Mouse (Mus musculus) CH12.LX (cell line): ENCODE measurements around the gene Chac1. TPM values are rescaled to one million over a fixed set of nuclear protein-coding genes. Genes with fewer than 3 reads are reported as not detected.

Source experiments
- DNase-seq: peaks from one replicate; pipeline ENCODE4 v3.0.0-alpha.2; 2013; ENCODE audit errors: extremely low read depth
- H3K27ac ChIP-seq: 2 replicates; pipeline ENCODE4 v1.5.1; 2012; ENCODE audit warnings: low read depth, mild to moderate bottlenecking, control low read depth, moderate library complexity; ENCODE audit not compliant: insufficient read depth
- H3K27me3 ChIP-seq: replicated peaks from 2 replicates; pipeline ENCODE3; 2012; ENCODE audit warnings: inconsistent platforms
- H3K36me3 ChIP-seq, 2 experiments: replicated peaks in 1 of 2; 2 replicates each; pipeline versions ENCODE3 to v1.6.1; 2012; ENCODE audit warnings: inconsistent platforms in 1 of 2, low read length in 1 of 2, mild to moderate bottlenecking in 1 of 2, mixed read lengths in 1 of 2, moderate library complexity in 1 of 2; ENCODE audit not compliant: control insufficient read depth in 1 of 2, insufficient read depth in 1 of 2
- H3K4me1 ChIP-seq, 2 experiments: 2 replicates each; pipeline ENCODE4 v1.6.1; 2012; ENCODE audit warnings: inconsistent platforms in 1 of 2, moderate library complexity in 1 of 2; ENCODE audit not compliant: insufficient read depth in 2 of 2, control insufficient read depth in 1 of 2
- H3K4me2 ChIP-seq: 2 replicates; pipeline ENCODE4 v1.6.1; 2012; ENCODE audit warnings: low read depth, mild to moderate bottlenecking, control low read depth; ENCODE audit not compliant: poor library complexity, insufficient read depth, severe bottlenecking
- H3K4me3 ChIP-seq, 3 experiments: fragments of 150-350 bp in 1 of 3; sonication (generic) in 1 of 3; replicated peaks in 1 of 3; 2 replicates each; pipeline versions ENCODE3 to v1.5.1; 2011 to 2012; ENCODE audit warnings: low read depth in 2 of 3, low read length in 2 of 3, mild to moderate bottlenecking in 2 of 3, moderate library complexity in 2 of 3, control low read depth in 1 of 3, improper control_type of control experiment in 1 of 3, inconsistent platforms in 1 of 3, mixed read lengths in 1 of 3; ENCODE audit not compliant: poor library complexity in 1 of 3
- H3K79me2 ChIP-seq: replicated peaks from 2 replicates; pipeline ENCODE4 v1.6.1; 2012; ENCODE audit warnings: mild to moderate bottlenecking, moderate library complexity; ENCODE audit not compliant: control insufficient read depth, poor library complexity, insufficient read depth, severe bottlenecking; ENCODE audit errors: extremely low read depth
- H3K9ac ChIP-seq: 2 replicates; pipeline ENCODE4 v1.6.1; 2012; ENCODE audit warnings: low read depth, mild to moderate bottlenecking, control low read depth, moderate library complexity; ENCODE audit not compliant: insufficient read depth
- H3K9me3 ChIP-seq: replicated peaks from 2 replicates; pipeline ENCODE3; 2012; ENCODE audit warnings: low read length, inconsistent platforms, mixed read lengths
- E2F4 ChIP-seq: IDR thresholded peaks from 2 replicates; pipeline ENCODE4 v1.6.1; 2011; ENCODE audit warnings: low read depth, low read length, improper control_type of control experiment; ENCODE audit not compliant: insufficient replicate concordance
- ELF1 ChIP-seq: IDR thresholded peaks from 2 replicates; pipeline ENCODE4 v1.6.1; 2014; ENCODE audit warnings: low read depth, mild to moderate bottlenecking, inconsistent platforms, low read length, improper control_type of control experiment
- EP300 ChIP-seq: IDR thresholded peaks from 2 replicates; pipeline ENCODE4 v1.6.1; 2011; ENCODE audit warnings: low read length, improper control_type of control experiment
- ETS1 ChIP-seq: conservative IDR thresholded peaks from 2 replicates; pipeline ENCODE4 v1.6.1; 2012; ENCODE audit warnings: low read depth, mild to moderate bottlenecking, inconsistent platforms, low read length, improper control_type of control experiment, moderate library complexity
- GABPA ChIP-seq: IDR thresholded peaks from 2 replicates; pipeline ENCODE4 v1.6.1; 2012; ENCODE audit warnings: low read depth, low read length, improper control_type of control experiment, inconsistent platforms; ENCODE audit not compliant: insufficient replicate concordance
- HCFC1 ChIP-seq: IDR thresholded peaks from 2 replicates; pipeline ENCODE4 v1.6.1; 2012; ENCODE audit warnings: low read depth, mild to moderate bottlenecking, inconsistent platforms, low read length, improper control_type of control experiment
- IRF4 ChIP-seq: IDR thresholded peaks from 2 replicates; pipeline ENCODE4 v1.6.1; 2014; ENCODE audit warnings: low read depth, mild to moderate bottlenecking, inconsistent platforms, low read length, improper control_type of control experiment
- KAT2A ChIP-seq: IDR thresholded peaks from 2 replicates; pipeline ENCODE4 v1.6.1; 2012; ENCODE audit warnings: low read length, improper control_type of control experiment, inconsistent platforms; ENCODE audit not compliant: insufficient replicate concordance
- MAX ChIP-seq: IDR thresholded peaks from 2 replicates; pipeline ENCODE4 v1.6.1; 2011; ENCODE audit warnings: low read length, improper control_type of control experiment
- MEF2A ChIP-seq: IDR thresholded peaks from 2 replicates; pipeline ENCODE4 v1.6.1; 2014; ENCODE audit warnings: low read depth, mild to moderate bottlenecking, inconsistent platforms, low read length, improper control_type of control experiment, borderline replicate concordance
- MYC ChIP-seq: IDR thresholded peaks from 2 replicates; pipeline ENCODE4 v1.6.1; 2011; ENCODE audit warnings: low read depth, mild to moderate bottlenecking, improper control_type of control experiment, low read length
- NELFE ChIP-seq: IDR thresholded peaks from 2 replicates; pipeline ENCODE4 v1.6.1; 2011; ENCODE audit warnings: low read depth, low read length, improper control_type of control experiment
- NRF1 ChIP-seq: IDR thresholded peaks from 2 replicates; pipeline ENCODE4 v1.6.1; 2014; ENCODE audit warnings: low read depth, mild to moderate bottlenecking, inconsistent platforms, low read length, improper control_type of control experiment, moderate library complexity
- PAX5 ChIP-seq: IDR thresholded peaks from 2 replicates; pipeline ENCODE4 v1.6.1; 2012; ENCODE audit warnings: low read length, inconsistent platforms, mixed read lengths
- RAD21 ChIP-seq: IDR thresholded peaks from 2 replicates; pipeline ENCODE4 v1.6.1; 2011; ENCODE audit warnings: low read depth, mild to moderate bottlenecking, low read length, improper control_type of control experiment, moderate library complexity
- RCOR1 ChIP-seq: conservative IDR thresholded peaks from 2 replicates; pipeline ENCODE4 v1.6.1; 2012; ENCODE audit warnings: low read depth, mild to moderate bottlenecking, inconsistent platforms, low read length, improper control_type of control experiment
- SIN3A ChIP-seq: IDR thresholded peaks from 2 replicates; pipeline ENCODE4 v1.6.1; 2012; ENCODE audit warnings: low read length, improper control_type of control experiment, inconsistent platforms
- SMC3 ChIP-seq: IDR thresholded peaks from 2 replicates; pipeline ENCODE4 v1.6.1; 2011; ENCODE audit warnings: low read depth, low read length, improper control_type of control experiment
- TBP ChIP-seq: conservative IDR thresholded peaks from 2 replicates; pipeline ENCODE4 v1.6.1; 2011; ENCODE audit warnings: low read depth, low read length, improper control_type of control experiment
- TCF12 ChIP-seq: IDR thresholded peaks from 2 replicates; pipeline ENCODE4 v1.6.1; 2014; ENCODE audit warnings: low read depth, mild to moderate bottlenecking, inconsistent platforms, low read length, improper control_type of control experiment
- USF1 ChIP-seq: IDR thresholded peaks from 2 replicates; pipeline ENCODE4 v1.6.1; 2014; ENCODE audit warnings: low read depth, mild to moderate bottlenecking, inconsistent platforms, low read length, improper control_type of control experiment
- USF2 ChIP-seq: conservative IDR thresholded peaks from 2 replicates; pipeline ENCODE4 v1.6.1; 2011; ENCODE audit warnings: low read depth, low read length, improper control_type of control experiment
- ZC3H11A ChIP-seq: IDR thresholded peaks from 2 replicates; pipeline ENCODE4 v1.6.1; 2012; ENCODE audit warnings: low read depth, mild to moderate bottlenecking, inconsistent platforms, low read length, improper control_type of control experiment
- ZMIZ1 ChIP-seq: IDR thresholded peaks from 2 replicates; pipeline ENCODE4 v1.6.1; 2012; ENCODE audit warnings: low read depth, mild to moderate bottlenecking, inconsistent platforms, low read length, improper control_type of control experiment
- ZNF384 ChIP-seq: IDR thresholded peaks from 2 replicates; pipeline ENCODE4 v1.6.1; 2012; ENCODE audit warnings: low read depth, low read length, improper control_type of control experiment, inconsistent platforms
- dilution Hi-C: fragments of 300-500 bp; cut with MboI; formaldehyde crosslinking; loops from 2 replicates; pipeline ENCODE4 v1.14.3; 2020; ENCODE audit warnings: low sequenced_read_pairs; ENCODE audit not compliant: extremely low pct_unique_long_range_greater_than_20kb, extremely low pct_ligation_motif_present
- in situ Hi-C: fragments of 300-500 bp; cut with MboI; formaldehyde crosslinking; loops from 3 replicates; pipeline ENCODE4 v1.14.3; 2019; ENCODE audit warnings: low sequenced_read_pairs, low pct_ligation_motif_present, low pct_unique_long_range_greater_than_20kb, mixed read lengths
- polyA plus RNA-seq: library from polyadenylated mRNA; unstranded; fragments of >175 nt; gene quantifications from 2 replicates; pipeline ENCODE4 v1.2.1, GENCODE M21; 2012; ENCODE audit warnings: low read depth; ENCODE audit not compliant: insufficient read length
- total RNA-seq, 2 experiments: library from RNA; depleted of rRNA; stranded (reverse); fragments of 300-350 nt in 1 of 2; fragments of >200 nt in 1 of 2; gene quantifications; 2 replicates each; pipeline ENCODE4 v1.2.3; 2012 to 2014

Gene Chac1
- total and polyA plus RNA-seq, 3 experiments = 33.4 to 95.6 (median 49.2) TPM

- Histone ChIP-seq H3K9ac (no peak overlapping the region), H3K4me3 (no peak overlapping the region), H3K4me2 (no peak overlapping the region), H3K9me3 (peaks cover 15% of the 10 kb centered on the region), H3K4me1 (peaks cover 9 to 38% of the 10 kb centered on the region in 2 experiments), H3K79me2 (no peaks in the 10 kb centered on the region), H3K36me3 (no peaks in the 10 kb centered on the region), H3K27ac (no peak overlapping the region), H3K27me3 (peaks cover 33% of the 10 kb centered on the region)
- TF ChIP-seq ZMIZ1 = no peak
- no peak for TF ChIP-seq TCF12
- no peak for TF ChIP-seq SIN3A
- no peak for TF ChIP-seq ELF1
- TF ChIP-seq MYC = no peak
- no peak for TF ChIP-seq NRF1
- no peak for TF ChIP-seq EP300
- TF ChIP-seq USF2 = no peak
- TF ChIP-seq ZC3H11A = no peak
- no peak for TF ChIP-seq E2F4
- no peak for TF ChIP-seq PAX5
- no peak for TF ChIP-seq MEF2A
- no peak for TF ChIP-seq GABPA
- dilution Hi-C loops (no loop called here), in situ Hi-C loops (no loop called here)
- DNase-seq = no peak
Measured at GRCm38 (mm10) chr2:119322587-119323300, 28.3 kb upstream of the Chac1 start.

- no peak overlapping the region for H3K4me3 ChIP-seq
- in situ Hi-C loops = no loop called here
- dilution Hi-C loops = no loop called here
- no peaks in the 10 kb centered on the region for H3K36me3 ChIP-seq
- peaks cover 15% of the 10 kb centered on the region for H3K9me3 ChIP-seq
- DNase-seq = no peak
- H3K27me3 ChIP-seq = peaks cover 45% of the 10 kb centered on the region
- H3K4me1 ChIP-seq = peaks cover 9 to 28% of the 10 kb centered on the region in 2 experiments
- no peak for TF ChIP-seq MAX
- TF ChIP-seq PAX5 = no peak
- no peak for TF ChIP-seq NELFE
- no peak for TF ChIP-seq EP300
- TF ChIP-seq ETS1 = no peak
- no peak for TF ChIP-seq ZNF384
- TF ChIP-seq MEF2A = no peak
- no peak for TF ChIP-seq SMC3
- no peak for TF ChIP-seq KAT2A
- no peak for TF ChIP-seq RCOR1
- no peak for TF ChIP-seq HCFC1
- TF ChIP-seq USF1 = no peak
- TF ChIP-seq TCF12 = no peak
- TF ChIP-seq E2F4 = no peak
- TF ChIP-seq IRF4 = no peak
- TF ChIP-seq RAD21 = no peak
- TF ChIP-seq TBP = no peak
- H3K4me2 ChIP-seq = no peak overlapping the region
- no peak overlapping the region for H3K27ac ChIP-seq
- no peak overlapping the region for H3K9ac ChIP-seq
- no peaks in the 10 kb centered on the region for H3K79me2 ChIP-seq
Measured at GRCm38 (mm10) chr2:119323866-119324575, 27.0 kb upstream of the Chac1 start.
